Mouse (Mus musculus) kidney, embryonic 16.5 days (tissue): ENCODE results near the gene Zbtb7a. TPM values are rescaled to one million over a fixed set of nuclear protein-coding genes. Genes with fewer than 3 reads are reported as not detected.

ENCODE experiments used
- microRNA-seq: library from miRNA; unstranded; fragments of <30 nt; microRNA quantifications from one replicate; pipeline ENCODE4, GENCODE M21; 2016
- polyA plus RNA-seq: library from polyadenylated mRNA; unstranded; fragments of >200 nt; fragmentation: Nextera tagmentation; extraction: Ambion mirVana; gene quantifications from 2 replicates; pipeline ENCODE4 v1.2.1, GENCODE M21; 2015

Zbtb7a gene
- polyA plus RNA-seq, 1 experiment from 2014 or later: 25.2 TPM

Small RNAs within 50 kb of the gene (microRNA-seq; reads per million reads assigned to microRNA genes)
- gene Mir5615-1 (not detected), gene Mir5615-2 (not detected)

Other genes with a start within 250 kb of the Zbtb7a start
- gene Timm13, start 234.3 kb upstream of the Zbtb7a start, polyA plus RNA-seq: 361 and 376 TPM in 2 replicates
- gene Lmnb2, start 217.0 kb upstream of the Zbtb7a start, polyA plus RNA-seq: 61.8 and 62.4 TPM in 2 replicates
- 22.3 and 24.1 TPM in 2 replicates for gene Gadd45b, start 205.1 kb upstream of the Zbtb7a start, polyA plus RNA-seq
- 6.6 and 6.7 TPM in 2 replicates for gene Gng7, start 120.3 kb upstream of the Zbtb7a start, polyA plus RNA-seq
- 0.11 and 0.41 TPM in 2 replicates for gene Diras1, start 109.6 kb upstream of the Zbtb7a start, polyA plus RNA-seq
- 19.6 and 19.9 TPM in 2 replicates for gene Slc39a3, start 97.8 kb upstream of the Zbtb7a start, polyA plus RNA-seq
- gene Sgta, start 75.0 kb upstream of the Zbtb7a start, polyA plus RNA-seq: 244 and 250 TPM in 2 replicates
- 69.6 and 70.0 TPM in 2 replicates for gene Thop1, start 65.2 kb upstream of the Zbtb7a start, polyA plus RNA-seq
- gene Creb3l3, start 36.3 kb upstream of the Zbtb7a start, polyA plus RNA-seq: 0.24 and 0.29 TPM in 2 replicates
- gene Map2k2, start 29.3 kb upstream of the Zbtb7a start, polyA plus RNA-seq: 195 and 207 TPM in 2 replicates
- gene Pias4, start 32.7 kb downstream of the Zbtb7a start, polyA plus RNA-seq: 51.0 and 56.2 TPM in 2 replicates
- 663 and 672 TPM in 2 replicates for gene Eef2, start 41.4 kb downstream of the Zbtb7a start, polyA plus RNA-seq
- gene Dapk3, start 47.8 kb downstream of the Zbtb7a start, polyA plus RNA-seq: 38.4 and 39.3 TPM in 2 replicates
- not detected in 2 replicates for gene 4930442H23Rik, start 48.6 kb downstream of the Zbtb7a start, polyA plus RNA-seq
- gene Nmrk2, start 66.8 kb downstream of the Zbtb7a start, polyA plus RNA-seq: not detected in 2 replicates
- gene Atcay, start 95.6 kb downstream of the Zbtb7a start, polyA plus RNA-seq: 0.14 and 0.33 TPM in 2 replicates
- 7.1 and 7.8 TPM in 2 replicates for gene Zfr2, start 97.9 kb downstream of the Zbtb7a start, polyA plus RNA-seq
- 8.2 and 8.9 TPM in 2 replicates for gene Matk, start 117.7 kb downstream of the Zbtb7a start, polyA plus RNA-seq
- 218 and 238 TPM in 2 replicates for gene Mrpl54, start 131.7 kb downstream of the Zbtb7a start, polyA plus RNA-seq
- 88.6 and 88.7 TPM in 2 replicates for gene Apba3, start 131.7 kb downstream of the Zbtb7a start, polyA plus RNA-seq
- 21.9 and 22.6 TPM in 2 replicates for gene Tjp3, start 156.4 kb downstream of the Zbtb7a start, polyA plus RNA-seq
- gene Pip5k1c, start 157.7 kb downstream of the Zbtb7a start, polyA plus RNA-seq: 62.9 and 63.9 TPM in 2 replicates
- 42.3 and 43.2 TPM in 2 replicates for gene Cactin, start 185.9 kb downstream of the Zbtb7a start, polyA plus RNA-seq
- gene Tbxa2r, start 193.5 kb downstream of the Zbtb7a start, polyA plus RNA-seq: 19.7 and 20.2 TPM in 2 replicates
- 0.09 TPM in 2 replicates for gene Gipc3, start 208.0 kb downstream of the Zbtb7a start, polyA plus RNA-seq
- 90.6 and 94.5 TPM in 2 replicates for gene Hmg20b, start 215.3 kb downstream of the Zbtb7a start, polyA plus RNA-seq
- gene Mfsd12, start 222.3 kb downstream of the Zbtb7a start, polyA plus RNA-seq: 9.8 and 12.5 TPM in 2 replicates
- gene 4930404N11Rik, start 230.6 kb downstream of the Zbtb7a start, polyA plus RNA-seq: 0.98 and 1.2 TPM in 2 replicates
- 111 and 115 TPM in 2 replicates for gene Fzr1, start 243.3 kb downstream of the Zbtb7a start, polyA plus RNA-seq
- 87.6 and 104 TPM in 2 replicates for gene Dohh, start 249.2 kb downstream of the Zbtb7a start, polyA plus RNA-seq
- 5.0 and 5.2 TPM in 2 replicates for gene Gm48551, start 249.2 kb downstream of the Zbtb7a start, polyA plus RNA-seq